Mouse (Mus musculus): ENCODE measurements at regions not wholly inside any gene's neighbourhood (a gene's known extent, or its start where the extent isn't known, plus 50 kb on each side); places are given as distances from the start of the nearest gene placed in this dataset.
A peak's percentile ranks its signal among the peaks of the same experiment; 100 is the strongest.

GRCm38 (mm10) chr14:54098122-54098775 is 155.7 kb downstream of the Dad1 start:
- Histone ChIP-seq H3K4me3 (ENCODE audit: low read depth, low read length) (no peak overlapping the region), H3K9me3 (replicated peaks; ENCODE audit: control insufficient read depth, low read length) (no peaks in the 10 kb centered on the region), H3K36me3 (ENCODE audit: control insufficient read depth, insufficient read depth) (no peaks in the 10 kb centered on the region), H3K27me3 (ENCODE audit: control insufficient read depth, insufficient read depth, low read depth, low read length) (peaks cover 5% of the 10 kb centered on the region; the same call in 1 of the 2 replicates), H3K4me1 (ENCODE audit: control insufficient read depth, low read depth, low read length) (peaks cover 3% of the 10 kb centered on the region), H3K27ac (ENCODE audit: low read length) (no peak overlapping the region), H3K9ac (ENCODE audit: low read depth, low read length) (no peak overlapping the region), H3K4me2 (ENCODE audit: low read depth, low read length) (no peak overlapping the region)
- ATAC-seq (ENCODE audit: low read depth), result no peak
- 42% methylated on average over 10 of the region's 10 CpGs for WGBS (ENCODE audit: insufficient replicate concordance)

GRCm38 (mm10) chr14:54097026-54097425 is 156.9 kb downstream of the Dad1 start:
- Histone ChIP-seq H3K27me3 (ENCODE audit: control insufficient read depth, insufficient read depth, low read depth, low read length) (peaks cover 5% of the 10 kb centered on the region; the same call in 1 of the 2 replicates), H3K9me3 (replicated peaks; ENCODE audit: control insufficient read depth, low read length) (no peaks in the 10 kb centered on the region; the same call in 1 of the 2 replicates), H3K36me3 (ENCODE audit: control insufficient read depth, insufficient read depth) (no peaks in the 10 kb centered on the region), H3K4me3 (ENCODE audit: low read depth, low read length) (no peak overlapping the region), H3K9ac (ENCODE audit: low read depth, low read length) (no peak overlapping the region), H3K27ac (ENCODE audit: low read length) (no peak overlapping the region), H3K4me2 (ENCODE audit: low read depth, low read length) (no peak overlapping the region), H3K4me1 (ENCODE audit: control insufficient read depth, low read depth, low read length) (peaks cover 3% of the 10 kb centered on the region)
- ATAC-seq (ENCODE audit: low read depth), result 0 out of 2 replicates have a peak, but pooled peaks have one; percentile 30
- 47% methylated on average over 2 of the region's 2 CpGs for WGBS (ENCODE audit: insufficient replicate concordance)

GRCm38 (mm10) chr14:54092444-54092843 is 161.5 kb downstream of the Dad1 start:
- H3K4me2 ChIP-seq (ENCODE audit: low read depth, low read length), result no peak overlapping the region
- WGBS (ENCODE audit: insufficient replicate concordance), result 68% methylated on average over 6 of the region's 6 CpGs
- no peak overlapping the region for H3K9ac ChIP-seq (ENCODE audit: low read depth, low read length)
- H3K4me1 ChIP-seq (ENCODE audit: control insufficient read depth, low read depth, low read length), result no peaks in the 10 kb centered on the region; the same call in 1 of the 2 replicates
- H3K4me3 ChIP-seq (ENCODE audit: low read depth, low read length), result no peak overlapping the region
- ATAC-seq (ENCODE audit: low read depth), result no peak
- H3K27me3 ChIP-seq (ENCODE audit: control insufficient read depth, insufficient read depth, low read depth, low read length), result no peaks in the 10 kb centered on the region
- H3K36me3 ChIP-seq (ENCODE audit: control insufficient read depth, insufficient read depth), result no peaks in the 10 kb centered on the region
- no peaks in the 10 kb centered on the region; the same call in 1 of the 2 replicates for H3K9me3 ChIP-seq (replicated peaks; ENCODE audit: control insufficient read depth, low read length)
- H3K27ac ChIP-seq (ENCODE audit: low read length), result no peak overlapping the region

- WGBS (ENCODE audit: insufficient replicate concordance), result 73% methylated on average over 11 of the region's 11 CpGs
- no peaks in the 10 kb centered on the region for H3K27me3 ChIP-seq (ENCODE audit: control insufficient read depth, insufficient read depth, low read depth, low read length)
- no peak overlapping the region for H3K4me3 ChIP-seq (ENCODE audit: low read depth, low read length)
- no peak overlapping the region for H3K9ac ChIP-seq (ENCODE audit: low read depth, low read length)
- ATAC-seq (ENCODE audit: low read depth), result no peak
- H3K9me3 ChIP-seq (replicated peaks; ENCODE audit: control insufficient read depth, low read length), result no peaks in the 10 kb centered on the region
- no peaks in the 10 kb centered on the region; the same call in 1 of the 2 replicates for H3K4me1 ChIP-seq (ENCODE audit: control insufficient read depth, low read depth, low read length)
- no peak overlapping the region for H3K27ac ChIP-seq (ENCODE audit: low read length)
- no peak overlapping the region for H3K4me2 ChIP-seq (ENCODE audit: low read depth, low read length)
- H3K36me3 ChIP-seq (ENCODE audit: control insufficient read depth, insufficient read depth), result no peaks in the 10 kb centered on the region
Observed at GRCm38 (mm10) chr14:54086660-54087059, 167.2 kb downstream of the Dad1 start.

- WGBS (ENCODE audit: insufficient replicate concordance), result 43% methylated on average over 3 of the region's 3 CpGs
- H3K27ac ChIP-seq (ENCODE audit: low read length), result no peak overlapping the region
- no peak overlapping the region for H3K4me3 ChIP-seq (ENCODE audit: low read depth, low read length)
- no peak overlapping the region for H3K4me2 ChIP-seq (ENCODE audit: low read depth, low read length)
- H3K4me1 ChIP-seq (ENCODE audit: control insufficient read depth, low read depth, low read length), result peaks cover 3% of the 10 kb centered on the region; the same call in 1 of the 2 replicates
- no peaks in the 10 kb centered on the region for H3K9me3 ChIP-seq (replicated peaks; ENCODE audit: control insufficient read depth, low read length)
- no peak for ATAC-seq (ENCODE audit: low read depth)
- H3K36me3 ChIP-seq (ENCODE audit: control insufficient read depth, insufficient read depth), result no peaks in the 10 kb centered on the region
- H3K9ac ChIP-seq (ENCODE audit: low read depth, low read length), result no peak overlapping the region
- H3K27me3 ChIP-seq (ENCODE audit: control insufficient read depth, insufficient read depth, low read depth, low read length), result no peaks in the 10 kb centered on the region
Observed at GRCm38 (mm10) chr14:54074659-54075058, 179.2 kb downstream of the Dad1 start.

GRCm38 (mm10) chr14:54072283-54072912 is 181.5 kb downstream of the Dad1 start:
- Histone ChIP-seq H3K4me1 (ENCODE audit: control insufficient read depth, low read depth, low read length) (peaks cover 16% of the 10 kb centered on the region), H3K4me2 (ENCODE audit: low read depth, low read length) (no peak overlapping the region), H3K36me3 (ENCODE audit: control insufficient read depth, insufficient read depth) (no peaks in the 10 kb centered on the region), H3K9ac (ENCODE audit: low read depth, low read length) (no peak overlapping the region), H3K27ac (ENCODE audit: low read length) (no peak overlapping the region), H3K27me3 (ENCODE audit: control insufficient read depth, insufficient read depth, low read depth, low read length) (no peaks in the 10 kb centered on the region), H3K9me3 (replicated peaks; ENCODE audit: control insufficient read depth, low read length) (no peaks in the 10 kb centered on the region), H3K4me3 (ENCODE audit: low read depth, low read length) (no peak overlapping the region)
- 59% methylated on average over 10 of the region's 10 CpGs for WGBS (ENCODE audit: insufficient replicate concordance)
- ATAC-seq (ENCODE audit: low read depth), result no peak

- H3K4me2 ChIP-seq (ENCODE audit: low read depth, low read length), result no peak overlapping the region; the same call in 1 of the 2 replicates
- no peaks in the 10 kb centered on the region for H3K27me3 ChIP-seq (ENCODE audit: control insufficient read depth, insufficient read depth, low read depth, low read length)
- no peaks in the 10 kb centered on the region for H3K9me3 ChIP-seq (replicated peaks; ENCODE audit: control insufficient read depth, low read length)
- no peak overlapping the region for H3K9ac ChIP-seq (ENCODE audit: low read depth, low read length)
- peaks cover 16% of the 10 kb centered on the region for H3K4me1 ChIP-seq (ENCODE audit: control insufficient read depth, low read depth, low read length)
- no peak overlapping the region for H3K4me3 ChIP-seq (ENCODE audit: low read depth, low read length)
- H3K36me3 ChIP-seq (ENCODE audit: control insufficient read depth, insufficient read depth), result no peaks in the 10 kb centered on the region
- ATAC-seq (ENCODE audit: low read depth), result peak; percentile 87
- H3K27ac ChIP-seq (ENCODE audit: low read length), result no peak overlapping the region
Observed at GRCm38 (mm10) chr14:54070240-54070639, 183.7 kb downstream of the Dad1 start.

- peaks cover 21% of the 10 kb centered on the region for H3K4me1 ChIP-seq (ENCODE audit: control insufficient read depth, low read depth, low read length)
- 51% methylated on average over 1 of the region's 1 CpGs for WGBS (ENCODE audit: insufficient replicate concordance)
Observed at GRCm38 (mm10) chr14:54068684-54069083, 185.2 kb downstream of the Dad1 start.

GRCm38 (mm10) chr14:54065466-54065865 is 188.4 kb downstream of the Dad1 start:
- no peaks in the 10 kb centered on the region for H3K9me3 ChIP-seq (replicated peaks; ENCODE audit: control insufficient read depth, low read length)
- H3K27ac ChIP-seq (ENCODE audit: low read length), result no peak overlapping the region
- no peak overlapping the region for H3K4me2 ChIP-seq (ENCODE audit: low read depth, low read length)
- peaks cover 18% of the 10 kb centered on the region for H3K4me1 ChIP-seq (ENCODE audit: control insufficient read depth, low read depth, low read length)
- no peaks in the 10 kb centered on the region for H3K27me3 ChIP-seq (ENCODE audit: control insufficient read depth, insufficient read depth, low read depth, low read length)
- no peaks in the 10 kb centered on the region for H3K36me3 ChIP-seq (ENCODE audit: control insufficient read depth, insufficient read depth)
- no peak for ATAC-seq (ENCODE audit: low read depth)
- 55% methylated on average over 4 of the region's 4 CpGs for WGBS (ENCODE audit: insufficient replicate concordance)
- H3K9ac ChIP-seq (ENCODE audit: low read depth, low read length), result no peak overlapping the region
- H3K4me3 ChIP-seq (ENCODE audit: low read depth, low read length), result no peak overlapping the region

More at GRCm38 (mm10) chr14:54068684-54069083, 185.2 kb downstream of the Dad1 start:
- no peak overlapping the region for H3K9ac ChIP-seq (ENCODE audit: low read depth, low read length)
- no peak overlapping the region for H3K4me3 ChIP-seq (ENCODE audit: low read depth, low read length)
- peak overlapping the region; percentile 24; the same call in 1 of the 2 replicates for H3K4me2 ChIP-seq (ENCODE audit: low read depth, low read length)
- peak; percentile 76 for ATAC-seq (ENCODE audit: low read depth)
- H3K36me3 ChIP-seq (ENCODE audit: control insufficient read depth, insufficient read depth), result no peaks in the 10 kb centered on the region
- no peak overlapping the region for H3K27ac ChIP-seq (ENCODE audit: low read length)
- no peaks in the 10 kb centered on the region for H3K9me3 ChIP-seq (replicated peaks; ENCODE audit: control insufficient read depth, low read length)
- no peaks in the 10 kb centered on the region for H3K27me3 ChIP-seq (ENCODE audit: control insufficient read depth, insufficient read depth, low read depth, low read length)
